ENCODE assay signal across 8 mouse cellular contexts in genomic region chr8:126852663-126853390, GRCm38 (mm10).
DNase-seq lines count a peak whose midpoint lies in the region; ATAC-seq lines count a peak whose summit lies in the region.

No protein-coding gene starts in this region.

- WGBS in forebrain, embryonic 15.5 days = 60% methylated on average over 10 of the region's 10 CpGs
- 60% methylated on average over 10 of the region's 10 CpGs for WGBS in lung, embryonic 16.5 days

- H3K4me1 ChIP-seq in forebrain, embryonic 15.5 days = peaks cover 5% of the 10 kb centered on the region
- peaks cover 30% of the 10 kb centered on the region for H3K4me1 ChIP-seq in lung, embryonic 16.5 days (replicated peaks; ENCODE audit: control insufficient read depth, insufficient read depth, low read length)

- DNase-seq in ovary, adult 18-20 months (ENCODE audit: low spot score) = peak; percentile 40
- no peak for DNase-seq in ovary, postnatal 14 days (ENCODE audit: low spot score)
- DNase-seq in kidney, adult 18-20 months = peak; percentile 58
- DNase-seq in left cerebral cortex, adult 11 months (ENCODE audit: low spot score) = no peak
- DNase-seq in right cerebral cortex, adult 18-20 months = no peak
- no peak for DNase-seq in urinary bladder, postnatal 4 days (ENCODE audit: low spot score in 2 of 2)

- no peaks in the 10 kb centered on the region for H3K27me3 ChIP-seq in forebrain, embryonic 15.5 days
- H3K27me3 ChIP-seq in lung, embryonic 16.5 days (ENCODE audit: control insufficient read depth, insufficient read depth, low read depth, low read length) = no peaks in the 10 kb centered on the region

- no peak overlapping the region for H3K9ac ChIP-seq in forebrain, embryonic 15.5 days (replicated peaks)
- 0 out of 2 replicates have a peak overlapping the region, but pooled peaks have one; percentile 15 for H3K9ac ChIP-seq in lung, embryonic 16.5 days (ENCODE audit: low read length)

- no peak overlapping the region for H3K4me3 ChIP-seq in forebrain, embryonic 15.5 days
- no peak overlapping the region for H3K4me3 ChIP-seq in lung, embryonic 16.5 days (ENCODE audit: low read length)

- ATAC-seq in forebrain, embryonic 15.5 days (replicated peaks) = no peak
- 0 out of 2 replicates have a peak, but pooled peaks have one; percentile 39 for ATAC-seq in lung, embryonic 16.5 days (ENCODE audit: low read depth)

- H3K9me3 ChIP-seq in forebrain, embryonic 15.5 days = no peaks in the 10 kb centered on the region
- H3K9me3 ChIP-seq in lung, embryonic 16.5 days (ENCODE audit: control insufficient read depth, low read length) = no peaks in the 10 kb centered on the region

- no peak overlapping the region for H3K4me2 ChIP-seq in forebrain, embryonic 15.5 days (replicated peaks)
- H3K4me2 ChIP-seq in lung, embryonic 16.5 days (ENCODE audit: low read depth, low read length) = no peak overlapping the region

- H3K36me3 ChIP-seq in forebrain, embryonic 15.5 days = no peaks in the 10 kb centered on the region
- no peaks in the 10 kb centered on the region for H3K36me3 ChIP-seq in lung, embryonic 16.5 days (ENCODE audit: control insufficient read depth, insufficient read depth, low read length)

- 0 out of 2 replicates have a peak overlapping the region, but pooled peaks have one; percentile 19 for H3K27ac ChIP-seq in forebrain, embryonic 15.5 days (replicated peaks)
- H3K27ac ChIP-seq in lung, embryonic 16.5 days (ENCODE audit: low read length) = peak overlapping the region; percentile 75

Comparison
In these comparisons a context has a peak if more than half of its experiments do, and no peak if none do; other contexts are left out.
1. DNase-seq: peak in ovary, adult 18-20 months (single experiment) and kidney, adult 18-20 months (single experiment); none in ovary, postnatal 14 days (single experiment), left cerebral cortex, adult 11 months (single experiment), right cerebral cortex, adult 18-20 months (single experiment) and urinary bladder, postnatal 4 days (0 of 2).